Mouse (Mus musculus) CH12F3 (cell line): ENCODE data around the gene Tph1.
"Not testable (repeated sequence)": the region's sequence is repeated elsewhere in the genome, so short reads cannot be mapped to it uniquely, and the experiment has no call there.

Experiments
- in situ Hi-C: fragments of 300-500 bp; cut with MboI; formaldehyde crosslinking; loops from 2 replicates; pipeline ENCODE4 v1.14.3; 2020; ENCODE audit warnings: low sequenced_read_pairs

The Tph1 gene

GRCm38 (mm10) chr7:46672160-46672672 lies at the start of gene Tph1:
TSS of gene Tph1 (minus strand) at chr7:46672537.
- in situ Hi-C loops, result no loop called here

GRCm38 (mm10) chr7:46720460-46720859 lies 48.1 kb upstream of the Tph1 start:
- in situ Hi-C loops, result no loop called here

- in situ Hi-C loops, result loop anchor here (10.0 kb wide), 1 partner anchor 45 kb away; no protein-coding TSS in a partner anchor
These were observed 47.2 kb upstream of the Tph1 start for GRCm38 (mm10) chr7:46719526-46719925.

- in situ Hi-C loops, result loop anchor here (10.0 kb wide), 1 partner anchor 46 kb away; no protein-coding TSS in a partner anchor
These were observed 46.4 kb upstream of the Tph1 start for GRCm38 (mm10) chr7:46718591-46719270.

GRCm38 (mm10) chr7:46716897-46717296 lies 44.6 kb upstream of the Tph1 start:
- in situ Hi-C loops, result loop anchor here (10.0 kb wide), 1 partner anchor 48 kb away; no protein-coding TSS in a partner anchor

GRCm38 (mm10) chr7:46715600-46715999 lies 43.3 kb upstream of the Tph1 start, which contains the start of gene Saa3:
TSS of gene Saa3 (minus strand) at chr7:46715700.
- in situ Hi-C loops, result loop anchor here (10.0 kb wide), 1 partner anchor 49 kb away; no protein-coding TSS in a partner anchor

GRCm38 (mm10) chr7:46714518-46714917 lies 42.2 kb upstream of the Tph1 start:
- in situ Hi-C loops, result loop anchor here (10.0 kb wide), 1 partner anchor 50 kb away; no protein-coding TSS in a partner anchor

- in situ Hi-C loops, result loop anchor here (10.0 kb wide), 1 partner anchor 53 kb away; no protein-coding TSS in a partner anchor
These were observed 39.9 kb upstream of the Tph1 start for GRCm38 (mm10) chr7:46712250-46712649.

- in situ Hi-C loops, result loop anchor here (10.0 kb wide), 1 partner anchor 54 kb away; no protein-coding TSS in a partner anchor
These were observed 38.1 kb upstream of the Tph1 start, which contains the start of gene Saal1 for GRCm38 (mm10) chr7:46710390-46710844. TSS of gene Saal1 (minus strand) at chr7:46710680.

- in situ Hi-C loops, result no loop called here
These were observed 28.2 kb upstream of the Tph1 start for GRCm38 (mm10) chr7:46700521-46701025.

- in situ Hi-C loops, result no loop called here
These were observed 24.4 kb upstream of the Tph1 start for GRCm38 (mm10) chr7:46696754-46697153.

GRCm38 (mm10) chr7:46686827-46687226 lies 14.5 kb upstream of the Tph1 start:
- in situ Hi-C loops, result no loop called here

- in situ Hi-C loops, result no loop called here
These were observed 8.4 kb upstream of the Tph1 start for GRCm38 (mm10) chr7:46680732-46681131.

GRCm38 (mm10) chr7:46679044-46679443 lies 6.7 kb upstream of the Tph1 start:
- in situ Hi-C loops, result not testable (repeated sequence)

- in situ Hi-C loops, result no loop called here
These were observed 6.1 kb upstream of the Tph1 start for GRCm38 (mm10) chr7:46678417-46678816.

GRCm38 (mm10) chr7:46676808-46677360 lies 4.5 kb upstream of the Tph1 start:
- in situ Hi-C loops, result no loop called here

GRCm38 (mm10) chr7:46675886-46676285 lies 3.5 kb upstream of the Tph1 start:
- in situ Hi-C loops, result no loop called here

- in situ Hi-C loops, result no loop called here
These were observed 2.7 kb upstream of the Tph1 start for GRCm38 (mm10) chr7:46675061-46675460.

- in situ Hi-C loops, result no loop called here
These were observed 5.1 kb downstream of the Tph1 start for GRCm38 (mm10) chr7:46667256-46667655.

GRCm38 (mm10) chr7:46665236-46665635 lies 7.1 kb downstream of the Tph1 start:
- in situ Hi-C loops, result no loop called here

GRCm38 (mm10) chr7:46661591-46662090 lies 10.7 kb downstream of the Tph1 start:
- in situ Hi-C loops, result no loop called here
